Mouse (Mus musculus): ENCODE measurements around the gene B4galnt1.
"Not testable (repeated sequence)": the region's sequence is repeated elsewhere in the genome, so short reads cannot be mapped to it uniquely, and the experiment has no call there.

Gene B4galnt1

DNA sequence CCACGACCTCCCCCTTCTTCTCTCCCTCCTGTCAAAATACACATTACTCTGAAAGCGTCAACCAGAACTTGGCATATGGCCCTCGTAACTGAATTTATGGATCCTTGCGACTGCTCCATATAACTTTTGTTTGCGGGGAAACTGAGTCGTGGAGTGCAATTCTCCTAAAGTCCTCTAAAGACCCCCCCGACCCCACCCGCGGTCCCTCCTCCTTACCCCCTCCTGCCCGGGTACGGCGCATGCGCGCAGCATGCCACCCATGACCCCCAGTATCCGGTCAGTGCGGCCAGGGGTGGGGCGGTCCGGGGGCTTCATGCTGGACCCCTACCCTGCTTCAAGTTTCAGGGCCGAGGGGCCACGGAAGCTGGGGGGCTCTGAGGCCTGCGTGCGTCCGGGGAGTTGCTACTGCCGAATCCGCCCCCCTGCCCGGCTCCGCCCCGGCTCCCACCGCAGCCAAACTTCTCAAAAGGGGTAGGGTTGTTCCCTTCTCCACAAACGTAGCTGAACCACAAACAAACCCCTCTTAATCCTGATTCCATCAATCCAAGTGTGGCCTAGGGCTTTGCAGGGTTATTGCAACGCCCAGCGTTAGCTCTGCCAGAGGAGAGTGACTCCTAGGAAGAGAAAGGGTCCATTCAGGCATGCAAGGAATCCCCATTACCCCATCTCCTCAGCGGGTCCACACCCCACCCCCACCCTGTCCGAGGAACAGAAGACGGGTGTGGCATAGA lies 24.8 kb downstream of the B4galnt1 start, which contains the start of gene Arhgef25:
TSS of gene Arhgef25 (minus strand) at position 433 of the 731 bp plus-strand sequence.
- DNase-seq (ENCODE audit: low spot score) = no peak

DNA sequence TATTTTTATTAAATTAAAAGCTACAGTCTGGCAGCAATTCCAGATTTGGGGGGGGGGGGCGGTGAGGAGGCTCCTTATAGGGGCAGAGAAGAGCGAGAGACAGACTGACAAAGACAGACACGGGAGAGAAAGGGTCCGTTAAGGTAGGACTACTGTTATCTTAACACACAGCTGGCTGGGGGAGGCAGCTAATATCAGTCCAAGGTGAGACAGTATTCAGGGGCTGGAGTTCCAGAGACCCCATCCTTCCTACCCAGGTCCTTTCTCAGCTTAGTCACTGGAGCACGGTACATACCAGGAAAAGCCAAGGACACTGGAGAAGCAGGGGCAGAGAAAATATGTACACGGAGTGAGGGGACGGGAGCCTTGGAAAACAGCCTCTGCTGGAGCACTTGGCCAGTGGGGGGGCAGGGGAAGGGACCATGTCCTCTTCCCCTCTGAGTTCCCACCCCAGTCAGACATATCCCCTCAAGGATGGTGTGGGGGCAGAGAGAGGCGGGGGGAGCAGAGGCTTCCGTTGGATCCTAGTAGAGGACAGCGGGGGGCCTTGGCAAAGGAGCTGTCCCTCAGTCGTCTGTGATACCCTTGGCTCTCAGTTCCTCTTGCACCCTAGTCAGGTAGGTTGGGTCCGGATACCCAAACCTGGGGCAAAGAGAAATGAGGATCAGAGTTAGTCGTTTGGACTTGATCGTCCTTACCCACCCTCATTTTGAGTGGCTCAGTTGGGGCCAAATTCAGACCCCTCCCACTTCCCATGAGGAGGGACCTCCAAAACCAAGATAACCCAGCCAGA lies 25.6 kb downstream of the B4galnt1 start:
- DNase-seq (ENCODE audit: low spot score) = no peak

DNA sequence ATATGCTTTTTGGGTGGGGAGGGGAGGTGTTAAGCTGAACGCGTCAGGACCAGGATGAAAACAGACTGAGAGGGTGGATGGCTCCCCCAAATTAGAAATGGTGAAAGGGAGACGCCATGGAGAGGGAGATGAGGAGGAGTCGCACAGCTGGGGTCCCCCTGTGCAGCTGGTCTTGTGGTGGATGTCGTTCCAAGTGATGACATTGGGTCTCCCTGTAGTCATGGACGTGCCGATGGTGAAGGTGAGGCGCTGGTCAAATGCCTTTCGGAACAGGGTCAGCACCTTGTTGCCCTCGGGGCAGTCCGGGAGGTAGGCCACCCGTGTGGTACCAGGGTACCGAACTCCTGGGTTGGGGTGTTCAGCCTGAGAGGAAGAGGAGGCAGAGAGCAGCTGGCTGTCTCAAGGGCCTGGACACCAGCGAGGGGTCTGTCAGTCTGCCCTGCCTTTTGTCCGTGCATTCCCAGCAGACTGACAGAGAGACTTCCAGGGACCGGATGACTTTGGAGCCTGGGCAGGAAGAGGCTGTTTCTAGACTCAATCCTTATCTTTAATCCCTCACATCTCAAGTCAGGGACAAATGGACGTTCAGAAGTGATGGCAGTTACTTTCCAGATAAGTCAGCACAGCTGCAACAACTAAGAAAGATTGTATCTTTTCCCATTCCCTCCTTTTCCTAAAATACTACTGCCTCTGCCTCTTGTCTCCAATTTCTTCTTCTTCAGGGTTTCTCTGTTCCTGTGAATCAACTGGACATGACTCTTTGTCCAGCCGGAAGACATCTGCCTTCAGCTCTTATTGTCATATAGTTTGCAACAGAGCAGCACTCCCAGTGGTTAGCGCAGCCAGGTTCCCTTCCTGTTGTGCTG lies 26.4 kb downstream of the B4galnt1 start:
- no peak for DNase-seq (ENCODE audit: low spot score)

DNA sequence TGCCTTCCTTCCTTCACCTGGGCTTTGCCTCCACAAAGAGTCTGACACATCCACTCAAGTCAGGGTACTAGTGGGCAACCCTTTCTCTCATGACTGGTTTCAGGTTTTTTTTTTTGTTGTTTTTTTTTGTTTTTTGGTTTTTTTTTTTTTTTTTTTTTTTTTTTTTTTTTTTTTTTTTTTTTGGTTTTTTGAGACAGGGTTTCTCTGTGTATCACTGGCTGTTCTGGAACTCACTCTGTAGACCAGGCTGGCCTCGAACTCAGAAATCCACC lies 27.0 kb downstream of the B4galnt1 start:
- DNase-seq (ENCODE audit: low spot score) = not testable (repeated sequence)

DNA sequence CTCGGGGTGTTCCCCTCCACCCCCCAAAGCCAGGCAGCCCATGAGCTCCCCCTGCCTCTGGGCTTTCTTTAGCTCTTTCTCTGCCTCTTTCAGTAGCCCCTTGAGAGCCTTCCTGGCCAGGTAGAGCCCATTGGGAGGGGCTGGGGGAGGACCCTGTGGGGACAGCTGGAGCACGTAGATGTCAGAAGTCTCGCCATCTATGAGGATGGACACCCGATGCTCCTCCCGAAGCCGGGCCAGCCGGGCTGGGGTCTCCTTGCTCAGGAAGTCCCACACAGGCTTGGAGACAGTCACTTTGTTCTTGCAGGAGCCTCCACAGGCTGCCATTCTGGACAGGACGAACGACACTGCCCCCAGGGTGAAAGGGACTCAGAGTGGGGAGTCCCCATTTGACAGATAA lies 28.0 kb downstream of the B4galnt1 start:
- DNase-seq (ENCODE audit: low spot score) = no peak

DNA sequence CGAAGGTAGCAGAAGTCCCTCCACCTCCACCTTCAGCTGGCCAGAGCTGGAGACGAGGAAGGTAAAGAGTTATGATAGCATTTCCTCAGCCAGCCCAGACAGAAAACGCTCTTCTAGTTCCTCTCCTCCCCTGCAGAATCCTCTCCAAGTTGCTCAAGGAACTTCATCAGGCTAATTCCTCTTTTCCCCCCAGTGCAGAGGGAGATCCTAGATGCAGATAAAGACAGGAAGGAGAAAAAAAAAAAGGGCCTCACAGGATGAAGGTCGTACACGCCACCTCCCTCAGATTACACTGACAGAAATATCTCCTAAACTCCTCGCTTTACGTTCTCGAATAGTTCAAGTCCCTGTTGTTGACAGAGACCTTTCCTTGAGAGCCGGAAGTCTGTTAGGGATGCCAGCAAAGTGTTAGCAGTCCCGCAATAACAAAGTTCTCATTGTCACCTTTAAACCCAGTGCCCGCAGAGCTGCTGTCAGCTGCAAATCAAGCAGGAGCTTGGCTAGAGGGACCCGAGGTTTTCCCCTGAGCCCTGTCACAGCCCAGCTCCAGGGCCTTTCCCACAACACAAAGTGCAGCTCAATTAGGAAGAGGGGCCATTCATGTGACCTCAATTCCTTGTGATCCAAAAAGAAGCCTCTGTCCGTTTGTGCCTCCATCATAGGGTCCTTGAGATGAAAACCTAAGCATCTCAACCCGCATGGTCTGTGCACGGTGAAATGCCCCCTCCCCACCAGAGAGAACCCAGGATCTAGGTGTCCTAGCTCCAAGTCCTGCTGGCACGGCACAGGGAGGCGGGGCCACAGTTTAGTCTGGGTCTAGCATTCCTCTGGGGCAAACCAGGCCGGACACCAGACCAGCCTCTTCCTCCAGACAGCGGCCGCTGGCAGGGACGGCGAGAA lies 29.7 kb downstream of the B4galnt1 start:
- DNase-seq (ENCODE audit: low spot score) = no peak

DNA sequence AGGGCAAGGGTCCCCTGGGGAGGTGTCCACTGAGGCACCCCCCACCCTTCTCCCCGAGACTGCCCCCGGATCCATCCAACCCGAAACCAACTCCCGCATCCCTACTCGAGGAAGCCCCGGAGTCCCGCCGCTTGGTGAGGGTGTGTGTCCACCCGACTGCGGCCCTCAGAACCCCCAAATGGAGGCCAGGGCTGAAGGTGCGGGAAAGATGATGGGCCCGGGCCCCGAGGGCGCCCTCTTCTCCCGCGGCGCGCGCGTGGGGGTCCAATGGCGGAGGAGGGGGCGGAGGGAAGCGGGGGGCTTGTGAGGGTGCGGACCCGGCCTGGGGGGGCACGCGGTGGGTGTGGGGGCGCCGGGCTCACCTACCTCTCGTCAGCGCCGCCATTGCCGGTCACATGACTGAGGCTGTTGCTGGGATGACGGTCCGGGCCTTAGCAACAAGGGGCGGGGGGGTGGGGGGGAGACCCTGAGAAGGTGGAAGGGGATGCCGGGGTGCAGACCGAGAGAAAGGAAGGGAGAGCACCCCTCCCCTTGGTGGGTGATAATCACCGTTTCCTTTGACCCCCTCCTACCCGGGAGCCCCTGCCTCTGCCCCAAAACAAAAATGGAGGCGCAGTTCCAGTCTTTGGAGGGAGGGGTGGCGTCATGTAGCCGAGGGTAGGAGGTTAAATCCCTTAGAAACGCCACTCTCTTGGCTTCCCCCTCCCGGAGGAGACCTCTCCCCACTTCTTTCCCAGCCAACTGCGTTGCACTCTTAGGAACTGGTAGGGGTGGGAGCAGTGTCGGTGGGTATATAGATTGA lies 30.5 kb downstream of the B4galnt1 start, which contains the start of gene Dtx3:
TSS of gene Dtx3 (minus strand) at position 401 of the 802 bp plus-strand sequence.
- DNase-seq (ENCODE audit: low spot score) = no peak

DNA sequence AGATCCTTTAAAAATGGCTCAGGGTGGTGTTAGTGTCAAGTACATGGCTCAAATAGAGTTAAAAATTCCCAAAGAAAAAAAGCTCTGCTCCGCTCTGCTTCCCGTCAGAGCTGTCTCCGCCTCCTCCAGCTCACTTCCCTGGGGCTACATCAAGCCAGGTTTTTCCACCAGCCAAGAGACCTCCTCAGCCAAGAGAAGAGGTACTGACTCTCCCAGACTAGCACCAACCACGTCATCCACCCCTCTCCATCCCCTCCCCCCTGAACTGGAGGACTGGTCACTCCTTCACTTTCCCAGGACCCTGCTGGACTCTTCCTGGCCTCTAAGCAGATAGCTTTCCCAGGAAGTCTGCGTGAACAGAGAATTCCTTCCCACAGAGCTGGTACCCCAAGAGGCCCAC lies 31.4 kb downstream of the B4galnt1 start:
- no peak for DNase-seq (ENCODE audit: low spot score)

DNA sequence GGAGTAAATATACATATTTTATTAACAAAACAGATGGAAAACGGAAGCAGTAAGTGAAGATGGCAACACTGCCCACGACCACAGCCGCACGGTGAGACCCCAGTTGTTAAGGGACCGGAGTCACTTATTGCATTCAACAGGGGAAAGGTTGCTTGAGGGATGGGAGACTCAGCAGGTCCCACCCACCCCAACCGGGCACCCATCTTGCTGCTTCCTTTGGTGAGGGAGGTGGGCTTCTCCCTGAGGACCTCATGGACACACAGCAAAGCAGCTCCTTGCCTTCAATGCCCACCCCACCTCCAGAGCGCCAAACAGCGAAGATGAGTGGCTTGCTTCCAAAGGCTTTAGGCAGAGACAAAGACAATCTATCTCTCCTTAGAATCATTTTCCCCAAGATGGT lies 32.1 kb downstream of the B4galnt1 start:
- DNase-seq (ENCODE audit: low spot score) = no peak

DNA sequence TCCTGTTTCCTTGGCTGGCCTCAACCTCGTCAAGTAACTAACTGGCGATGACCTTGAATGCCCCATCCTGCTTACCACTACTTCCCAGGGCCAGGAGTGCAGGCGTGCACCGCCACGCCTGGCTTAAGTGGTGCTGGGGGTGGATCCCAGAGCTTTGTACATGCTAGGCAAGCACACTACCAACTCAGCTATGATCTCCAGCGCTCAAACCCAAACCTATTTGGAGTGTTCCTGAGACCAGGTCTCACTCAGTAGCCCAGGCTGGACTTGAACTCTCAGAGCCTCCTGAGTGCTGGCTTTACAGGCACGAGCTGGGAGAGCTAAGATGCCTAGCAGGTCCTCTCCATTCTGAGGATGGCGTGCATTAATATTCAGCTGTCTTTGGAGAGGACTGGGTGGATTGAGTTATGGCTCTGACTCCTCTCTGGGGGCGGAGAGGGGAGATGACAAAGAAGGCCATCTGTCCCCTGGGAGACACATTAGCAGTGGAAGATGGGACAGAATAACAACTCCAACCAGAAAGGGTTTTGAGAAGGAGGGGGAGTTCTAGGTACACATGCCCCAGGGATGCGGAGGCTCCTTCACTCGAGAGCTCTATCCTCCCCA lies 32.6 kb downstream of the B4galnt1 start:
- no peak for DNase-seq (ENCODE audit: low spot score)

DNA sequence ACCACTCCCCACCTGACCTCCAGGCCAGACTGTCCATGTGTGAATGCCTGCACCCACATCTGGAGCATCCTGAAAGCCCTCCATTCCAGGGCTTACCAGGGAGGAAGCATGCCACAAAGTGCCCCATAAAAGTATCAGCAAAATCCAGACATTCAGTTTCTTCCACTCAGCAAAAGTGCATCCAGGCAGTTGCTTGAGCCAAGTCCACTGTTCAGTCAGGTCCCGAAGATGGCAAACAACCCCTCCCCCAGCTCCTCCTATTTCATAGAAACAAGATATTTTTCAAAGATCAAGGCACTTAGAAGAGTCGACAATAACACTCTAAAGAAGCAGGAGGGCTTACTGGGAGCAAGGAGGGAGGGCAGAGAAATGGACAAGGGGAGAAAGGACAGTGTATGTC lies 33.5 kb downstream of the B4galnt1 start:
- no peak for DNase-seq (ENCODE audit: low spot score)

DNA sequence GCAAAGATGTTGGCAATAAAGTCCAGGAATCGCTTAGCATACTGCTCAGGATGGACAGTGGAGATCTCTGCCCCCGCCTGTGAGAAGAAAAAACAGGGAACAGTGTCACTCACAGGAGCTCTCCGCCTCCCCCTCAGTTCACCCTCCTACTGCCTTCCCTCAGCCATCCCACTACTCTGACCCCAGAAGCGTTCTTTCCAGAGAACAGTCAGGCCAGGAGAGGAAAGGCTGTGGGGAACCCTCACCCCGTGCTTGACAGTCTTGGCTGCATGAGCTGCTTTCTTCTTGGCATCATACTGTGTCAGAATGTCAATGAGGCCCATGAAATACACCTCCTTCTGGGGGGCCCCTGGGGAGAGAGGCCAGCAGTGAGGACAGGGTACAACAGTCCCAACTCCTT lies 34.0 kb downstream of the B4galnt1 start:
- no peak for DNase-seq (ENCODE audit: low spot score)

DNA sequence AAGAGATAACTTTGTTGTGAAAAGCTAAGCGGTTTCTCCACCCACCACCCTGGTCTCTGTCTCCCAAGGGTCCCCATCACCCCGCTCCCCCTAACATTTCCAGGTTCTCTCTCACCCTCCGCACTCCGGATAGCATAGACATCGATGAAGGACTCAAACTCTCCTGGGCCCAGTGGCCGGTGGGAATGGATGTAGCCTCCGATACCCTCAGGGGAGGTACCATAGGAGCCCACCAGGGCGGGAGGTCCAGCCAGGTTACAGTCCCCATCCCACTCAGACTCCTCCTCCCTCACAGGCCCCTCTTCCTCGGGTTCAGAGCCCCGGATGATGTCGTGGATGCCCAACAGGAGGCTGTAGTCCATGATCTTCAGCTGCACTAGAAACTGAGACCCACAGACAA lies 34.4 kb downstream of the B4galnt1 start:
- no peak for DNase-seq (ENCODE audit: low spot score)

DNA sequence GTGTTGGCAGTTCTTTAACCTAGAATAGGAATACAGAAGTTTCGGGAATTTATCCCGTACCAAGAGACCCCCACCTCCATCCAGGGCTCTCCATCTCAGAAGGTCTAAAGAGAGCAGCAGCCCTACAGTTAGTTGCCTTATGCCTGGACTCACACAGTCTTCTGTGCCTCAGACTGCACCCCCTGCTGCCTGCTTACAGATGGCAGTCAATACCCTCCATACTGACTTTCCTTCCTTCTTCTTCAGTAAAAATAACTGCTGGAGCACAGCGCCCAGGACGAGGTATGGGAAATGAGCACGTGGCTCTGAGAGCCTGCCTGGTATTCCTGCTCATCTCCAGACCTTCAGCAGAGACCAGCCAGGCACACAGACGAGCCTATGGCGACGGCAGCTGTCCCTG lies 35.3 kb downstream of the B4galnt1 start:
- DNase-seq (ENCODE audit: low spot score) = no peak

DNA sequence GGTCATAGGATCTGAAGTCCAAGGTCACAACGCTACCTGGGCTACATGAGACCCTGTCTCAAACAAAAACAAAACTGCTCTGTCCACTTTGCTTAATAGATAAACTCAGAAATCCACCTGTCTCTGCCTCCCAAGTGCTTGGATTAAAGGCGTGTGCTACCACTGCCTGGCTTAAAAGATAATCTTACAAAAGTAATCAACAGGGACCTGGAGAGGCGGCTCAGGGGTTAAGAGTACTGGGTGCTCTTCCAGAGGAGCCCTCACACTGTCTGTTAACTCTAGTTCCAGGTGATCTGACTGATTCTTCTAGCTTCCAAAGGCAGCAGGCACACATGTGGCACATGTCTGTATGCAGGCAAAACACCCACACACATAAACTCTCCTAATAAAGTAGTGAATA lies 38.1 kb downstream of the B4galnt1 start:
- DNase-seq (ENCODE audit: low spot score) = no peak

DNA sequence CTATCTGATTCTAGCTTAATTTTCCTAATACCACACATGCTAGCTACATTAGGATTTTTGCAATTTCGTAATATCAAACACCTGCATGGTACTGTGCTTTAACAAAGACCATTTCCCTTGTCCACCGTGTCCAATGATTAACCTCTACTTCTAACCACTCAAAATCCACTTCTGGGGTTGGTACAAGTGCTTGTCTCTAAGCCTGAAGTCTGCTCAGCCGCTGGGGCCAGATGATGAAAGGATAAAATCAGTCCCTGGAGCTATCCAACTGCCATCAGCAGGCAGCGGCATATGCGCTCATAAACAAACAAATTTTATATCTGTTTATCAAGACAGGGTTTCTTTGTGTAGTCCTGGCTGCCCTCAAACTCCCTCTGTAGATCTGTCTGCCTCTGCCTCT lies 39.6 kb downstream of the B4galnt1 start:
- no peak for DNase-seq (ENCODE audit: low spot score)

DNA sequence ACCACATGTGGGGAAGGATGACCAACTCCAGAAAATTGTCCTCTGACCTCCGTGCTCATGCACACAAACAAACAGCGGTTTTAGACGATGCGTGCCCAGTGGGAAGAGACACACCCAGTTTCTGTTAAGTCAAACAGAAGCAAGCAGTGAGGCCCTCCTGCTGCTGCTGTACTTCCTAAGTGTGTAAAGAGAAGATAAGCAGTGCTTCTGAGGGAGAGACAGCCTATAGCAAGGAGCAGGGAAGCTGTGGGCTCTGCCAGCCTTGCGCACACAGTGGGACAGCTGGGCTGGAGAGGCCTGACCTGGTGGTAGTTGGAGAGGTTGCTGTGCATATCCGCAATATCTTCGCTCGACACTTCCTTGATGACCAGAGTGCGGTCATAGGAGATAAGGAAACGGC lies 40.3 kb downstream of the B4galnt1 start:
- no peak for DNase-seq (ENCODE audit: low spot score)

DNA sequence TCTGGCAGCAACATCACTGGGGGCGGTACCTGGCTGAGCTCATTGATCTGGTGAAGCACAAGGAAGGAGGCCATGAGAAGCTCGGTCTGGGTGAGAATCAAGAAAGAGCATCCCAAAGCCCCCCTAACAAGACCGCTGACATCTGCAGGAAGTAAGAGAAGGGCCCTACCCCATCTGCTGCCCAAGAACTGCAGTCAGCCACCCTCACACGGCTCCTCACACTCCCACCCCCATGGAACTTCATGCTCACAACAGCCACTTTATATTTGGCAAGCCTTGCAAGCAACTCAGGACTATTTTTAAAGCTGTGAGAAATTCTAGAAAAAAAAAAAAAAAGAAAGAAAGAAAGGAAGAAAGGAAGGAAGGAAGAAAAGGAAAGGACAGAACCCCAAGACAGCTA lies 43.9 kb downstream of the B4galnt1 start:
- no peak for DNase-seq (ENCODE audit: low spot score)

DNA sequence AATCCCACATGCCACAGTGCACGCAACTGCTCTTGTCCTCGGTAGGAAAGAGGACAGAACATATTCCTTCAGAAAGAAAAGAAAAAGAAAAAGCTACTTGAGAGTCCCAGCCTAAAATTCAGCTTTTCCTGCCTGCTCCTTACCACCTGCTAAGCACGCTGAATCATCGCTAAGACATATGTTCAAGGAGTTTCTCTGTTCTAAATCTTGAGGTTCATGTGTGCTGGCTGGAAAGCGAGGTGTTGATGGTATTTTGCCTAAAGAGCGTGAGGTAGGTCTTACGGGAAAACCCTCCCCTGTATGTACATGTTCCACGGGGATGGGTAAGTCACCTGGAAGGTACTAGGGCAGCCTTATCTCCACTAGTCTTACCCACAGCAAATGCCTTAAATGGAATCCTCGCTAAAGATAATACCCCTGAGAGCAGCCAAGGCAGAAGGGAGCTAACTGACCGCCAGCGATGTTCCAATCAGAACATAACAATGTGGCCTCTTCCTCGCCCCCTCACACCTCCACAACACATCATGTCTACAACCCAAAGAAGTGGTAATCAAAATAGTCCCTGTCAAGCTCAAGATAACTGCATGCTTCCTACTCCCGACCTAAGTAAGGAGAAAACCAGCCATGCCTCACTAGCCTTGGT lies 45.0 kb downstream of the B4galnt1 start:
- DNase-seq (ENCODE audit: low spot score) = no peak

DNA sequence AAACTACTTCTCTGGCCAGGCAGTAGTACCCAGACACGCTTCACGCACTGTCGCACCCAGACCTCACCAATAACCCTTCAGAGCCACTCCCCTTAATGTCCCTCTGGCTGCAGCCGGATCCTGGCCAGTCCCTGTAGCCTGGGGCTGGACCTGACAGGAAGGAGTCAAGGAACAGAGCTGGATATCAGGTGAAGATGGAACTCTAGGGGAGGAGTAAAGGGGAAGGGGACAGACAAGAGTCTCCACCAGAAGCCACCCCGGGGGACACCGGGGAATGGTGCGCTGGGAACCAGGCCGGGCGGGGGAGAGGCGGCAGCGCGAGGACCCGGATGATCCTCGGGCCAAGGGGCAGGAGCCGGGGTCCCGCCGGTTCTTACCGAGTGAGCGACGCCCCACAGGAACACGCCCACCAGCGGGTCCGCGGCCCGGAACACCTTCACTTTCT lies 46.0 kb downstream of the B4galnt1 start:
- no peak for DNase-seq (ENCODE audit: low spot score)

All from left cerebral cortex, adult 11 months (tissue).